Mouse (Mus musculus) gonadal fat pad, adult 2 months (tissue): ENCODE data around the gene Hfe2. TPM values are rescaled to one million over a fixed set of nuclear protein-coding genes. Genes with fewer than 3 reads are reported as not detected.

ENCODE experiments used
- DNase-seq: peaks from one replicate; pipeline ENCODE4 v3.0.0-alpha.2; 2012; ENCODE audit warnings: low read depth
- polyA plus RNA-seq: library from polyadenylated mRNA; depleted of rRNA; stranded (reverse); fragments of >200 nt; gene quantifications from 2 replicates; pipeline ENCODE4 v1.2.3, GENCODE M21; 2012; rRNA removed

Hfe2 gene
- polyA plus RNA-seq, 1 experiment = 0.55 TPM

- no peak for DNase-seq
Measured at GRCm38 (mm10) chr3:96575272-96575984, 50.5 kb downstream of the Hfe2 start.

GRCm38 (mm10) chr3:96576005-96576658, 51.2 kb downstream of the Hfe2 start:
- no peak for DNase-seq

DNA sequence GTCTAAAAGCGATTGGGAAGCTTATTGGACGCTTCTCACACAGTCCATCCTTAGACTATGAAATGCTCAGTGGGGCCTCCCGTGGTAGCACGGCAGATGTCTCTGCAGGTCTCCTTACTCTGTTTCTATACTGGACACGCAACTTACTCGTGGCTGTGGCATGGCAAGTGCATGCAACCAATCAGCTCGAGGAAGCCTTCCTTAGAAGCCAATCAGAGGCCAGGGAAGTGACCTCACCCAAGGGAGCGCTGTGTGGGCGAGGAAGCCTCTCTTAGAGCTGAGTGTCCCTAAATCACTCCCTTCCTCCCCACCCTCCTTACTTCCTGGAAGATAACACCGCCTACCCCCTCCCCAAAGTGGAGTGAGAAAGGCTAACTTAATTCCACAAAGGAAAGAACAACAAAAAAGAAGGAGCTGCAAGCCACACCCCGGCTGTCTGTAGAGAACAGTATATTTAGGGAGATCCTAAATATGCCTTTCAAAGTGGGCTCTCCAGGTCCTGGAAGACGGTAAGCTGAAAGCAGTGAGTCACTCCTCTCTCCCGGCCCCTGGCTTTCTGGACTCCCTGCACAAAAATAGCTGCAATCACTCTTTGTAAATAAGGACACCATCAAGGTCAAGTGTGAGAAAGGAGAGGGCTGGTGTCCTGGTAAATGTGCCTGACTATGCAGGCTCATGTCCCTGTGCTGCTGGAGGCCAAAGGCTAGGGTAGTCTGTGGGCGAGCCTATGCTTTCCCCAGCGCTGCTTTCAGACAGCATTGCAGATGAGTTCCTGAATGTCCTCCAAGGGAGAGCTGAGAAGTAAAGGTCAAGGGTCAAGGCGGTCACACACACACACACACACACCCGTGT, 51.9 kb downstream of the Hfe2 start, which contains the start of gene Gm16253:
Gene Gm16253, plus strand, starts transcription at position 295 of the 852 bp plus-strand sequence.
- DNase-seq = no peak

GRCm38 (mm10) chr3:96577566-96577965, 52.6 kb downstream of the Hfe2 start:
- DNase-seq = no peak

Other genes with a start within 250 kb of the Hfe2 start
- 3.3 and 4.0 TPM in 2 replicates for gene Fcgr1, start 231.2 kb upstream of the Hfe2 start, polyA plus RNA-seq
- gene BC107364, start 72.9 kb upstream of the Hfe2 start, polyA plus RNA-seq = not detected in 2 replicates
- gene Txnip, start 32.8 kb downstream of the Hfe2 start, polyA plus RNA-seq = 664 and 966 TPM in 2 replicates
- 0.39 TPM in 1 of 2 replicates, not detected in the other for gene Gm16253, start 51.8 kb downstream of the Hfe2 start, polyA plus RNA-seq
- gene Polr3gl, start 69.0 kb downstream of the Hfe2 start, polyA plus RNA-seq = 12.6 and 13.7 TPM in 2 replicates
- gene Ankrd34a, start 71.5 kb downstream of the Hfe2 start, polyA plus RNA-seq = 0.34 and 0.37 TPM in 2 replicates
- 20.6 and 21.5 TPM in 2 replicates for gene Lix1l, start 76.0 kb downstream of the Hfe2 start, polyA plus RNA-seq
- gene Rbm8a, start 104.8 kb downstream of the Hfe2 start, polyA plus RNA-seq = 6.5 and 12.6 TPM in 2 replicates
- gene Pex11b, start 110.2 kb downstream of the Hfe2 start, polyA plus RNA-seq = 55.1 and 57.9 TPM in 2 replicates
- 0.09 and 0.10 TPM in 2 replicates for gene Gm42957, start 110.3 kb downstream of the Hfe2 start, polyA plus RNA-seq
- gene Itga10, start 120.4 kb downstream of the Hfe2 start, polyA plus RNA-seq = 2.1 and 2.5 TPM in 2 replicates
- gene Ankrd35, start 145.0 kb downstream of the Hfe2 start, polyA plus RNA-seq = 1.8 and 2.2 TPM in 2 replicates
- gene Pias3, start 171.2 kb downstream of the Hfe2 start, polyA plus RNA-seq = 23.4 and 29.1 TPM in 2 replicates
- 0.72 and 1.3 TPM in 2 replicates for gene Nudt17, start 183.4 kb downstream of the Hfe2 start, polyA plus RNA-seq
- gene Polr3c, start 202.5 kb downstream of the Hfe2 start, polyA plus RNA-seq = 28.4 and 29.9 TPM in 2 replicates
- gene Rnf115, start 202.5 kb downstream of the Hfe2 start, polyA plus RNA-seq = 21.4 and 26.2 TPM in 2 replicates